Mouse (Mus musculus): ENCODE data around the gene Poln.

DNA sequence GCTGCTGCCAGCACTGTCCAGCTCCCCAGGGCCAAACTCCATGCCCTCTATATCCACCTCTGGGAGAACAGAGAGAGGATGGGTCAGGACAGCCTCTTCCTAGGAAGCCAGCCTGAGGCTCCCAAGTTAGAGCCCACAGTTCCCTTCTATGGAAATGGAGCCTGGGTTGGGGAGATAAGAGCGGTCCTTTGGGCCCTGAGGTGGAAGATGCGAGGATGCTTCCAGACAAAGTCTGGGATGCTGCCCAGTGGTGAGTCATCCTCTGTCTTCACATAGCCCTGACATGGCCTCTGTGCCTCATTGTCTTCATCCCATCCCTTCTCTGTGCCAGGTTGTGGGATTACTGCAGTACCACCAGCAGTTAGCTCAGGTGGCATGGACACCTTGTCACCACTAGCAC, 7.8 kb upstream of the Poln start:
- TF ChIP-seq CTCF (IDR thresholded peaks at IDR 0.05; ENCODE audit: borderline replicate concordance, extremely low read depth, insufficient read depth, insufficient read length) (no peak), POLR2A (IDR thresholded peaks at IDR 0.05; ENCODE audit: borderline replicate concordance, extremely low read depth, insufficient read depth, insufficient read length, poor library complexity, severe bottlenecking) (no peak)
